Mouse (Mus musculus): ENCODE results near the gene Hook2. TPM values are rescaled to one million over a fixed set of nuclear protein-coding genes. Genes with fewer than 3 reads are reported as not detected.

The Hook2 gene
- polyA plus RNA-seq (2014; fragmentation: Illumina TruSeq; extraction: RNeasy Lipid Tissue Mini Kit (QIAGEN cat#74804); ENCODE audit: insufficient read depth, low read depth, low replicate concordance): 6.5 TPM

DNA sequence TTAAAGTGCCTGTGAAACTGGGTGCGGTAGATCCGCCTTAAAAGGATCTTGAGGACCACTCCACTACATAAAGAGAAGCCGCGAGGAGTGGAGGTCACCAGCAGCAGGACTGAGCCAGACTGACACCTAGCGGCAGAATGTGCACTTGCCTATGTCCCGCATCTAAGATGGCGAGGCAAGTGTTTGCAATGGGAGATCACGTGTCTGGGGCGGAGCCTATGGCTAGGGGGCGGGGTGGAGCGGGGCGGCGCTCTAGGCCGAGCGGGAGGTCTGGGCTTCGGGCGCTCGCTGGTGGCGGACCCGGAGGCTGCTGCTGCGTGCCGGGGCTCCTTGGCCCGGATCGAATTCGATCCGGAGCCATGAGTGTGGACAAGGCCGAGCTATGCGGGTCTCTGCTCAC, at the start of gene Hook2:
Gene Hook2 (plus strand): TSS at position 255 of the 400 bp plus-strand sequence.

DNA sequence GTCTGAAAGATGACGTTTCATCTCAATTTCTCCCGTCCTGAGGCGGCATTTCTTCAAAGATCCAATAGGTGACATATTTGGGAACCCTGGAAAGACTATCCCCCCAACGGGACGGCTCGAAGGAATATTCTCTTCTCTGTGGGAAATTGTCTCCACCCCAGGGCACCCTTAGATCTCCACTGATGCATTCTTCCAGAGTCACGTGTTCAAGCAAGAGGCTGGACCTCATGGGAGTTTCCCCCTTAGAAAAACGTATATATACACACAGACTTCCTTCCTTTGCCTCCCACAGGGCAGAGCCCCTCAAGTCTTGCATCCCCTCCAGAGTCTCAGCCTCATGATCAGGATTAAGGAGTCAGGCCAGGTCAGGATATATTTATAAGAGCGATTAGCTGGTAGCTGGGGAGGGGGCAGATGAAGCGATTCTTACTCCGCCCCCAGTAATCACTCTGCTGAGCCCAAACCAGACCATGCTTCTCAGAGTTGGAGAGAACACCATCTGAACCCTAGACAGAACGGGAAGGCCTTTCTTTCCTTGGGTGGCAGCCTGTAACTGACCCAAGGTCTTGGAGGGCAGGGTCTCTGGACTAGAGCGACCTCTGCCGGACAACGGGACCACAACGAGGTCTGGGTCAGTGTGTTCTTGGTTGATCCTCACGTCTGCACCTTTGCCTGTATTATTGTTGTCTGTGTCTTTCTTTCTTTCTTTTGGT, 43.7 kb upstream of the Hook2 start, which contains the start of gene Rtbdn:
Gene Rtbdn (plus strand): TSS at position 464 of the 713 bp plus-strand sequence.

DNA sequence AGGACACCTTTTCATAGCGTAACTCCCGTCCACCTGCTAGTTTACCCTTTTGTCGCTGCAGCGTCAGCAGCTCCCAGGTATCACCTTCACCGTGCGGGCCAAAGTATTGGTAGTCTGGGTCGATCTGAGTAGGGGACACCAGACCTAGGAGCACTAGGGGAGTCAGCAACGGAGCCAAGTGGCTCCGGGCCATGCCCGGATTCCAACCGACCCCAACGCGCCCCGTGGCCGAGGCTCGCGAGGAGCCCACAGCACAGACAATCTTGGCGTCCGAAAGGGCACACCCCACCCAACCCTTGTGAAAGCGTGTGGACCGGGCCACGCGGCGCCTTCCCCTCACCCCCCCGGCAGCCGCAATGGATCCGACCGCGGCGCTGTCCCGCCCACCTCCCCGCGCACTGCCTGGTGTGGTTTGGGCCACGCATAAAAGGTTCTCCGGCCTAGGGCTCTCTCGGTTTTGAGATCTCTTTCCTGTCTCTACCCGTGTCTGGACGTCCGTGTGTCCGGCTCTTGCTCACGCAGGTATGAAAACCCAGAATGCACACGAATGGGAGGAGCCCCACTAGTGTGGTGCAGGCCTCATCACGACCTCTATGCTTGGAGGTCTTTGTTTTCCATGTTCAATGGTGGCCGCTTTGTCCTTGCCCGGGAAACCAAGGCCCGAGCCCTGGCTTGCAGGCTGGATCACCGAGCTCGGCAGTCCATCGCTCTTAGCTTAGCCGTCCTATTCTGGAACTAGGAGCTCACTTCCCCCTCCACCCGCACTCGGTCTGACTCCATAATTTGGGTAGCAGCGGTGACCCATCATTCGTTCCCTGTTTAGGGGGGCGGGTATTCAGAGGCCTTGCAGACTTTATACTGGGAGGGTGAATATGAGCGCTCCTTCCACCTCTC, 20.9 kb upstream of the Hook2 start, which contains the start of the genes Gm49661, Prdx2 and Rnaseh2a:
Gene Gm49661 (minus strand): TSS at position 193 of the 894 bp plus-strand sequence.
Gene Prdx2 (plus strand): TSS at position 347 of the 894 bp plus-strand sequence.
Gene Rnaseh2a (minus strand): TSS at position 527 of the 894 bp plus-strand sequence.

DNA sequence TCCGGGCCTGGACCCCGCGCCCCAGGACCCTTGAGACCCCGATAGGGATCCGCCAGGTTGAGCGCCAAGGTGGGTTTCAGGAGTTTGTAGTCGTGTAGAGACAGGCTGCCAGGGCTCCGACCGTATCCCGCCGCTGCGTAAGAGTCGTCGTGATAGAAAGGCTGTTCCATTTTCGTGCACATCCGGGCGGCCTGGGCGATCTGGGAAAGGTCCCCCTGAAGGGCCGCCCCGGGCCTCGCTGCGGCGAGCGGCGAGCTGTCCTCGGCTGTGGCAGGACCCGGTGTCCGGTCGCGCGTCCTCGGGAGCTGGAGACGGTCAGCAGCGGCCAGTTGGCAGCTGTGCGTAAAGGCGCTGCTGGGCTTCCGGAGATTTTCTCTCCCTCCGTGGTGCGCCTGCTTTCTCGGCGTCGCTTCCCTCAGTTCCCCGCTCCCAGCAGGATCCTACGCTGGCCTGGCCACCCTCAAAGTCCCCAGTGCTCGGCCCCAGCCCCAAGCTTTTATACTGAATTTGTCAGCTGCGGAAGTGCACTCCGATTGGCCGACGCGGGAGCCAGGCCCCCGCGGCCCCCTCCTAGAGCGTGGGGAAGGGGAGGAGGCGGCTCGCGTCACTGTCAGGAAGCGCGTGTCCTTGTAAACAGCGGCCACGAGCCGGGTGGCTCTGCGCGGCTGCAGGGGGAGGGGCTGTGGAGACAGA, 12.0 kb upstream of the Hook2 start, which contains the start of gene Junb:
Gene Junb (minus strand): TSS at position 471 of the 693 bp plus-strand sequence.

DNA sequence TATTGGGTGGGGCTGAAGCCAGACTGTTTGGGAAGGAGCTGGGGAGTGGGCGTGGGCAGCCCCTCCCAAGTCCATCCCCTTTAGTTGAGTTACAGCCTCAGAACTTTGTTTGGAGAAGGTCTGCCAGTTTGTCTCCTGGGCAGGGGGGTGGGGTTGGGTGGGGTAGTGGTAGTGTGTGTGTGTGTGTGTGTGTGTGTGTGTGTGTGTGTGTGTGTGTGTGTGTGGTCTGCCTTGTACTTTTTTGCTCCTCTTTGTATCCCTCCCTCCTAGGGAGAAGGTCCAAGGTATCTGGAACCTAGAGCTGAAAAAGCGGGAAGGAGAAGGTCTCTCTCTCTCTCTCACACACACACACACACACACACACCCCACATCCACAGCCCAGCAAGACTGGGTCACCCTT, 24.0 kb downstream of the Hook2 start, which contains the start of gene Best2:
Gene Best2 (minus strand): TSS at position 101 of the 400 bp plus-strand sequence.

DNA sequence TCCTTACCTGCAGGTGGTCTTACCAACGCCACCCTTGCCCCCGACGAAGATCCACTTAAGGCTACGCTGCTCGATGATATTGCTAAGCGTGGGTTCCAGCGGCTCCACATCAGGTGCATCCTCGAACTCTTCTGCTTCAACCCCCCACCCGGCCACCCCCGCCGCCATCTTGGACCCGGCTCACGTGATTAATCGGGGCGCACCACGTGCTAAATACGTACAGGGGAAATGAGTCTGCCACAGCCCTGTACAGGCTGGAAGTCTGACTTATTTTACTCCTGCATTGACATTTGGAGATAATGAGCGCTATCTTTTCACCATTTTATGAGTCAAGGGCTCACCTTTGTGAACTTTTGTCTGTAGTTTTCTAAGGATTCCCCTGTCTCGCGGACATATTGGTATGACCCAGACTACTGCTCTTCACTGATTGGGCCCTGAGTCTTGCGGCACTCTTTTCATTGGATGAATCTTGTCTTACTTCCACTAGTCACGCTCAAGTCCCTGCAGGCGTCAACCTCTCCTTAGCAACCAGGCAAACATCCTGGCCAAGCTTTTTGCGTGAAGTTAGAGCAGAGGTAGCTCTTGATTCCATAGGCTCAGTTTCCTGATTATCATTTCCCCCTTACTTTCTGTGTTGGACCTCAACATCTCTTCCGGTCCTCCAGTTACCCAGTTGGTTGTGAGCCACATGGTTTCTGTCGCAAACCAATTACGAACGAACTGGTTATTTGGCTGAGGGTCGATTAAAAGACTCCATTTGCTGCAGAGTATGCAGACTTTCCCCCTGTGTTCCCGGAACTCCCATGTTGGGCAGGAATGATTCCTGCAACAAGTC, 34.9 kb downstream of the Hook2 start, which contains the start of gene Asna1:
Gene Asna1 (minus strand): TSS at position 184 of the 835 bp plus-strand sequence.

DNA sequence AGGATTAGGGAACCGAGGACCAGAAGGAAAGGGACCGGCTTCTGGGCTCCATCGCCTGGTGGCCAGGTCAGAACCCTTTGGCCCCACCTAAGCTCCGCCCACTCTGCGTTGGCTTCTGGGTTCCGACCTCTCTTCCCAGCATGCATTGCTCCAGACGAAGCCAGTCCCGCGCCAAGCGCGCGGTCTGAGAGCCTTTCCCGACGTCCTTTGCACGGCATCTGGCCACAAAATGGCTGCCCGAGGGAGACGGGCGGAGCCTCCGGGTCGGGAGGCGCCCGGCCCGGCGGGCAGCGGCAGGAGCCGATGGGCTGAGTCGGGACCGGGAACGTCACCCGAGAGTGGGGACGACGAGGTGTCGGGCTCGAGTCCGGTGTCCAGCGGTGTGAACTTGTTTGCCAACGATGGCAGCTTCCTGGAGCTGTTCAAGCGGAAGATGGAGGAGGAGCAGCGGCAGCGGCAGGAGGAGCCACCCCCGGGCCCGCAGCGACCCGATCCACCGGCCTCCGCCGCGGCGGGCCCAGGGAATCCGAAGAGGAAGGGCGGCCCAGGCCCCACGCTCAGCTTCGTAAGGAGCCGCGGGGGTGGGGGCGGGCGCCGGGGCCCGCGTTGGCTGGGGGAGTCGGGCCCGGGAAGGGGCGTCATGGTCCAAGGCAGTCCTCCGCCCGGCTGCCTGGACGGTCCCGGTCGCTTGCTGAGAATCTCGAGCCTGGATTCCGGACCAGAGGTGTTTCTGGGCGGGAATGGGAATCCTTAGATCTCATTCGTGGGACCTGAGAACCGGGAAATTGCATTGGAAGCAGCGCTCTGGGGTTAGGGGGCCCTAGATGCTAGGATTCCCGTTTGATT, 36.5 kb downstream of the Hook2 start, which contains the start of gene Trir:
Gene Trir (plus strand): TSS at position 154 of the 846 bp plus-strand sequence.

DNA sequence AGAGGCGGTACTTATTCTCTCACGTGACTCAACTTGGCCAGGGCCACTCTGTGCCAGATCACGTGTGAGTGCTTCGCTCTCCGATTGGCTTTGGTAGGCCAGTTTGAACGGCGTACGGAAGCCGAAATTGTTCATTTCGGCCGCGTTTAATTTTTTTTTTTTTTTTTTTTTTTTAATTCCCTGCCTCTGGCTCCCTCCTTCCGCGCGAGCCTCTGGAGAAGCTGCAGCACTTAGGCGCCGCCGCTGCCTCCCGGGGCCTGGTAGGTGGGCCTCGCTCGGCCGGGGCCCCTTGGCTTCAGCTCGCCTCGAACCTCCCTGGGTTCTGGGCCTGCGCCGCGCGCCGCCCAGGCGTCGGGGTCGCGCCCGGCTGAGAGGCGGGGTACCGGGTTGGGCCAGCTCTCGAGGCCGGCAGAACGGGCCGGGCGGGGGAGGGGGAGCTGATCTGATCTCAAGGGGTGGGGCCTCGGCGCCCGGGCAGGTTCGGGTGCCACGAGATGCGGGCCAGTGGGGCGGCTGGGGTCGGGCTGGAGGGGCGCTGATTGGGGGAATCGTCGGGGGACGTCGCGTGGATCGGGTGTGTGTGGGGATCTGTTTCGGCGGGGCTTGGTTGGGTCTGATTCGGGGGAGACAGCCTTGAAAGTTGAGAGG, 46.4 kb downstream of the Hook2 start, which contains the start of gene Tnpo2:
Gene Tnpo2 (plus strand): TSS at position 198 of the 648 bp plus-strand sequence.

Other genes starting within 250 kb of the Hook2 start
- gene Nfix, start 190.3 kb upstream of the Hook2 start, polyA plus RNA-seq (2014; fragmentation: Illumina TruSeq; extraction: RNeasy Lipid Tissue Mini Kit (QIAGEN cat#74804); ENCODE audit: insufficient read depth, low read depth, low replicate concordance): 17.5 TPM
- gene Dand5, start 167.8 kb upstream of the Hook2 start, polyA plus RNA-seq (2014; fragmentation: Illumina TruSeq; extraction: RNeasy Lipid Tissue Mini Kit (QIAGEN cat#74804); ENCODE audit: insufficient read depth, low read depth, low replicate concordance): 6.1 TPM
- 12.6 TPM for gene Gadd45gip1, start 159.1 kb upstream of the Hook2 start, polyA plus RNA-seq (2014; fragmentation: Illumina TruSeq; extraction: RNeasy Lipid Tissue Mini Kit (QIAGEN cat#74804); ENCODE audit: insufficient read depth, low read depth, low replicate concordance)
- gene Rad23a, start 149.9 kb upstream of the Hook2 start, polyA plus RNA-seq (2014; fragmentation: Illumina TruSeq; extraction: RNeasy Lipid Tissue Mini Kit (QIAGEN cat#74804); ENCODE audit: insufficient read depth, low read depth, low replicate concordance): 43.6 TPM
- 348 TPM for gene Calr, start 143.7 kb upstream of the Hook2 start, polyA plus RNA-seq (2014; fragmentation: Illumina TruSeq; extraction: RNeasy Lipid Tissue Mini Kit (QIAGEN cat#74804); ENCODE audit: insufficient read depth, low read depth, low replicate concordance)
- 20.7 TPM for gene Farsa, start 133.6 kb upstream of the Hook2 start, polyA plus RNA-seq (2014; fragmentation: Illumina TruSeq; extraction: RNeasy Lipid Tissue Mini Kit (QIAGEN cat#74804); ENCODE audit: insufficient read depth, low read depth, low replicate concordance)
- 6.5 TPM for gene Syce2, start 118.5 kb upstream of the Hook2 start, polyA plus RNA-seq (2014; fragmentation: Illumina TruSeq; extraction: RNeasy Lipid Tissue Mini Kit (QIAGEN cat#74804); ENCODE audit: insufficient read depth, low read depth, low replicate concordance)
- 19.6 TPM for gene Gcdh, start 96.7 kb upstream of the Hook2 start, polyA plus RNA-seq (2014; fragmentation: Illumina TruSeq; extraction: RNeasy Lipid Tissue Mini Kit (QIAGEN cat#74804); ENCODE audit: insufficient read depth, low read depth, low replicate concordance)
- 0.20 TPM for gene Klf1, start 88.7 kb upstream of the Hook2 start, polyA plus RNA-seq (2014; fragmentation: Illumina TruSeq; extraction: RNeasy Lipid Tissue Mini Kit (QIAGEN cat#74804); ENCODE audit: insufficient read depth, low read depth, low replicate concordance)
- gene Dnase2a, start 82.0 kb upstream of the Hook2 start, polyA plus RNA-seq (2014; fragmentation: Illumina TruSeq; extraction: RNeasy Lipid Tissue Mini Kit (QIAGEN cat#74804); ENCODE audit: insufficient read depth, low read depth, low replicate concordance): 28.2 TPM
- 0.09 TPM for gene Mast1, start 53.2 kb upstream of the Hook2 start, polyA plus RNA-seq (2014; fragmentation: Illumina TruSeq; extraction: RNeasy Lipid Tissue Mini Kit (QIAGEN cat#74804); ENCODE audit: insufficient read depth, low read depth, low replicate concordance)
- gene Rtbdn, start 43.6 kb upstream of the Hook2 start, polyA plus RNA-seq (2014; fragmentation: Illumina TruSeq; extraction: RNeasy Lipid Tissue Mini Kit (QIAGEN cat#74804); ENCODE audit: insufficient read depth, low read depth, low replicate concordance): not detected
- gene Gm49661, start 21.2 kb upstream of the Hook2 start, polyA plus RNA-seq (2014; fragmentation: Illumina TruSeq; extraction: RNeasy Lipid Tissue Mini Kit (QIAGEN cat#74804); ENCODE audit: insufficient read depth, low read depth, low replicate concordance): not detected
- 256 TPM for gene Prdx2, start 21.0 kb upstream of the Hook2 start, polyA plus RNA-seq (2014; fragmentation: Illumina TruSeq; extraction: RNeasy Lipid Tissue Mini Kit (QIAGEN cat#74804); ENCODE audit: insufficient read depth, low read depth, low replicate concordance)
- 36.8 TPM for gene Rnaseh2a, start 20.8 kb upstream of the Hook2 start, polyA plus RNA-seq (2014; fragmentation: Illumina TruSeq; extraction: RNeasy Lipid Tissue Mini Kit (QIAGEN cat#74804); ENCODE audit: insufficient read depth, low read depth, low replicate concordance)
- 59.1 TPM for gene Junb, start 11.9 kb upstream of the Hook2 start, polyA plus RNA-seq (2014; fragmentation: Illumina TruSeq; extraction: RNeasy Lipid Tissue Mini Kit (QIAGEN cat#74804); ENCODE audit: insufficient read depth, low read depth, low replicate concordance)
- gene Best2, start 23.9 kb downstream of the Hook2 start, polyA plus RNA-seq (2014; fragmentation: Illumina TruSeq; extraction: RNeasy Lipid Tissue Mini Kit (QIAGEN cat#74804); ENCODE audit: insufficient read depth, low read depth, low replicate concordance): not detected
- 56.6 TPM for gene Asna1, start 34.7 kb downstream of the Hook2 start, polyA plus RNA-seq (2014; fragmentation: Illumina TruSeq; extraction: RNeasy Lipid Tissue Mini Kit (QIAGEN cat#74804); ENCODE audit: insufficient read depth, low read depth, low replicate concordance)
- gene Trir, start 36.2 kb downstream of the Hook2 start, polyA plus RNA-seq (2014; fragmentation: Illumina TruSeq; extraction: RNeasy Lipid Tissue Mini Kit (QIAGEN cat#74804); ENCODE audit: insufficient read depth, low read depth, low replicate concordance): 138 TPM
- 14.4 TPM for gene Tnpo2, start 46.3 kb downstream of the Hook2 start, polyA plus RNA-seq (2014; fragmentation: Illumina TruSeq; extraction: RNeasy Lipid Tissue Mini Kit (QIAGEN cat#74804); ENCODE audit: insufficient read depth, low read depth, low replicate concordance)
- gene Fbxw9, start 69.5 kb downstream of the Hook2 start, polyA plus RNA-seq (2014; fragmentation: Illumina TruSeq; extraction: RNeasy Lipid Tissue Mini Kit (QIAGEN cat#74804); ENCODE audit: insufficient read depth, low read depth, low replicate concordance): 13.7 TPM
- gene Gm5741, start 77.4 kb downstream of the Hook2 start, polyA plus RNA-seq (2014; fragmentation: Illumina TruSeq; extraction: RNeasy Lipid Tissue Mini Kit (QIAGEN cat#74804); ENCODE audit: insufficient read depth, low read depth, low replicate concordance): not detected
- gene Dhps, start 81.2 kb downstream of the Hook2 start, polyA plus RNA-seq (2014; fragmentation: Illumina TruSeq; extraction: RNeasy Lipid Tissue Mini Kit (QIAGEN cat#74804); ENCODE audit: insufficient read depth, low read depth, low replicate concordance): 31.0 TPM
- 89.8 TPM for gene Wdr83os, start 90.1 kb downstream of the Hook2 start, polyA plus RNA-seq (2014; fragmentation: Illumina TruSeq; extraction: RNeasy Lipid Tissue Mini Kit (QIAGEN cat#74804); ENCODE audit: insufficient read depth, low read depth, low replicate concordance)
- 19.6 TPM for gene Wdr83, start 90.7 kb downstream of the Hook2 start, polyA plus RNA-seq (2014; fragmentation: Illumina TruSeq; extraction: RNeasy Lipid Tissue Mini Kit (QIAGEN cat#74804); ENCODE audit: insufficient read depth, low read depth, low replicate concordance)
- 26.8 TPM for gene Man2b1, start 92.7 kb downstream of the Hook2 start, polyA plus RNA-seq (2014; fragmentation: Illumina TruSeq; extraction: RNeasy Lipid Tissue Mini Kit (QIAGEN cat#74804); ENCODE audit: insufficient read depth, low read depth, low replicate concordance)
- 1.0 TPM for gene Zfp791, start 132.5 kb downstream of the Hook2 start, polyA plus RNA-seq (2014; fragmentation: Illumina TruSeq; extraction: RNeasy Lipid Tissue Mini Kit (QIAGEN cat#74804); ENCODE audit: insufficient read depth, low read depth, low replicate concordance)
- gene Cks1brt, start 161.3 kb downstream of the Hook2 start, polyA plus RNA-seq (2014; fragmentation: Illumina TruSeq; extraction: RNeasy Lipid Tissue Mini Kit (QIAGEN cat#74804); ENCODE audit: insufficient read depth, low read depth, low replicate concordance): not detected
- gene Olfr371, start 235.4 kb downstream of the Hook2 start, polyA plus RNA-seq (2014; fragmentation: Illumina TruSeq; extraction: RNeasy Lipid Tissue Mini Kit (QIAGEN cat#74804); ENCODE audit: insufficient read depth, low read depth, low replicate concordance): not detected